Mouse (Mus musculus): ENCODE results near the gene Fxyd6. TPM values are rescaled to one million over a fixed set of nuclear protein-coding genes. Genes with fewer than 3 reads are reported as not detected.

Fxyd6 gene
- polyA plus RNA-seq, 1 experiment from 2014 or later: 89.1 TPM

DNA sequence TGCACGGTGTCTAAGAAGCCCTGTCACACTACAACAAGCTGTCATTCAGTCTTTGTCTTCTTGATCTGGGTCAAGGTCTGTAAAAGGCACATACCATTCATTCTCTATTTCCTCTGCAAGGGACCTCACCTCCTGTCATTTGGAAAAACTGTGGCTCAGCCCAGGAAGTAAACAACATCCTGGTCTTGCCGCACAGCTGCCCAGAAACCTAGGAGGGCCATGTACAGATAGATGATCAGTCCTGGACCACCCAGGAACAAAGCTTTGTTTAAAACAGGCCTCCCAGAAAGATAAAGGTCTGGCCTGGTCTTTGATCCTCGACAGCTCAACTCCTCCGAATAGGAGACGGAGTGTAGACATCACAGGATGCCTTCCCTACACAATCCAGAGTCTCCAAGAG lies 20.1 kb upstream of the Fxyd6 start:
- 57% methylated on average over 5 of the region's 5 CpGs for WGBS
- ATAC-seq (ENCODE audit: insufficient number of reproducible peaks, insufficient read depth, low FRiP score, low TSS enrichment, low read depth): no peak

DNA sequence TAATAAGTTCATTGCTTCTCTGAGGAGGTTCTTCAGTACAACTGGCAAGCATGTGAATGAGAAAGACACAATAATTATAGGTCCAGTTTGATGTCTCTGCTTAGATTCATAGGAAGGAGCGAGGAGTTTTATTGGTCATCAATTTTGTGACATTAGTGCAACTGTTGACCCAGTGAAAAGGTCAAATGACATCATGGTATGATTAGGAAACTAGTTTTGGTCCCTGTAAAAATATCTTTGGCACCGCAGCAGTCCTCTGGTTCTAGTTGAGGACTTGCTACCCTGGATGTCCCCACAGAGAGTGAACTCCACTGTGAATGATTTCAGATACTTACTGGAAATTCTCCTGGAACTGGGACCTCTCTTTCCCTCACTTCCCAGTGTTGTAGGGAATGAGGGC lies 14.8 kb upstream of the Fxyd6 start:
- no peaks in the 10 kb centered on the region for H3K36me3 ChIP-seq
- no peaks in the 10 kb centered on the region for H3K9me3 ChIP-seq
- H3K4me3 ChIP-seq: no peak overlapping the region
- no peaks in the 10 kb centered on the region for H3K27me3 ChIP-seq
- no peak overlapping the region for H3K9ac ChIP-seq
- H3K4me2 ChIP-seq: no peak overlapping the region
- 73% methylated on average over 2 of the region's 2 CpGs for WGBS
- ATAC-seq (ENCODE audit: insufficient number of reproducible peaks, insufficient read depth, low FRiP score, low TSS enrichment, low read depth): no peak
- H3K27ac ChIP-seq: no peak overlapping the region
- H3K4me1 ChIP-seq: peaks cover 4% of the 10 kb centered on the region; the same call in 1 of the 2 replicates

More for the DNA sequence above, 20.1 kb upstream of the Fxyd6 start:
- H3K9ac ChIP-seq: no peak overlapping the region
- no peaks in the 10 kb centered on the region for H3K9me3 ChIP-seq
- H3K36me3 ChIP-seq: no peaks in the 10 kb centered on the region
- H3K4me2 ChIP-seq: no peak overlapping the region
- no peak overlapping the region for H3K27ac ChIP-seq
- H3K4me3 ChIP-seq: no peak overlapping the region
- H3K27me3 ChIP-seq: no peaks in the 10 kb centered on the region
- H3K4me1 ChIP-seq: no peaks in the 10 kb centered on the region

DNA sequence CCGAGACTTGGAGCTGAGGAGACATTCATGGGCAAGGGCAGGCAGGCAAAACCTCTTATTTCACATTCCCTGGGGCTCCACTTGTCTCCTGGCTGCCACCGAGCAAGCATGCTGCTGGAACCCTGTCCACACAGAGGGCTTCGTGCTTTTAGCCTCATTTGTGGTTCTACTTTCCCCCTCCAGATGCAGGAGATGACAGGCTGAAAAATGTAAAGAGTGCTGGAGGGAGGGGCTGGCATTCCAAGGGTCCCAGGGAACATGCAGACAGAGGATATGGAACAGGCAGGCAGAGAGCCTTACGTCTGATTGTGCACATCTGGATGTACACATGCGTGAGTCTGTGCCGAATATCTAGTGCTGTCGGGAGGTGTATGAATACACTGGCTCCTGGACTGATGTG lies 11.6 kb upstream of the Fxyd6 start:
- Histone ChIP-seq H3K27me3 (no peaks in the 10 kb centered on the region), H3K27ac (no peak overlapping the region), H3K4me3 (no peak overlapping the region), H3K4me1 (peaks cover 4% of the 10 kb centered on the region; the same call in 1 of the 2 replicates), H3K9ac (no peak overlapping the region), H3K4me2 (no peak overlapping the region), H3K36me3 (no peaks in the 10 kb centered on the region), H3K9me3 (no peaks in the 10 kb centered on the region)
- no peak for ATAC-seq (ENCODE audit: insufficient number of reproducible peaks, insufficient read depth, low FRiP score, low TSS enrichment, low read depth)
- 32% methylated on average over 7 of the region's 7 CpGs for WGBS

DNA sequence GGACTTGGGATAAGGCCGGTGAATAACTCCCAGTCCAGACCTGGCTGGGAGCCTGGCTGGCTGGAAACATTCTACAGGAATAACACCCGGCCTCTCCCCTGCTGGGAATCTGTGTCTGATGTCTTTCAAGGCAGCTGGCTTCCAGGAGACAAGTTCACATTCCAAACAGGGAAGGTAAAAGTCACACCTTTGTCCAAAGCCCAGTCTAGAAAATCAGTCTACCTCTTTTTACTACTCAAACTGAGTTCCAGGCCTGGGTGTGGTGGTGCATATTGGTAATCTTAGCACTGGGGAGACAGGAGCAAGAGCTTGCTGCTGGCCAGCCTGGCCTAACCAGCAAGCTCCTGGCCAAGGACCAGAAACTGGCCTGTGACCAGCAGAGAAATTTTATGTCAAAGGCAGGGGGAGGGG lies 7.9 kb upstream of the Fxyd6 start:
- Histone ChIP-seq H3K27ac (no peak overlapping the region), H3K4me1 (peaks cover 4% of the 10 kb centered on the region; the same call in 1 of the 2 replicates), H3K4me2 (no peak overlapping the region), H3K9ac (no peak overlapping the region), H3K4me3 (no peak overlapping the region), H3K27me3 (no peaks in the 10 kb centered on the region), H3K9me3 (no peaks in the 10 kb centered on the region), H3K36me3 (no peaks in the 10 kb centered on the region)
- no peak for ATAC-seq (ENCODE audit: insufficient number of reproducible peaks, insufficient read depth, low FRiP score, low TSS enrichment, low read depth)
- WGBS: 54% methylated on average over 2 of the region's 2 CpGs

DNA sequence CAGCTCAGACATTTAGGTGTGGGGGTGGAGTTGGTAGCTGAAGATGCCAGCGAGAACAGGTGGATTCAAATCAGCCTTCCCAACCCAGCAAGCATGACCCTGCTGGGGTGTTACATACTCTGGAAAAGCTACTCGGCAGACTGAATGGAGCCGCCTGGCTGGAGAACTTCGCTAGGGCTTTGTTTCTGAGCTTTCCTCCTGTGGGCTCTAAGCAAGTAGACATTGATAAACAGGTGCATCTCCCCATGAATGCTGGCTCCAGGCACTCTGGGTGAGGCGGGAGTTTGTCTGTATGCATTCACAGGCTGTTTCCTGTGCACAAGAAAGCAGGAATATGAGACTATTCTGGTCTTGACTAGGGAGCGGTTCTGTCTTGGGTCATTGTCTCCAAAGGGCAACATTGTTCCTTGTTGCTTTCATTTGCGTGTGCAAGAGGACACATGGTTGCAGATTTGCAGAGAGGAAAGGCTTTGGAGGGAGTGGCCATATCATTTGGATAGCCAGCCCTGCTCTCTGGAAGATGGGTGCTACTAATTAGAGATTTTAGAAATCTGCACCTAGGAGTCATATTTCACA lies 6.3 kb upstream of the Fxyd6 start:
- H3K4me2 ChIP-seq: no peak overlapping the region
- peaks cover 8% of the 10 kb centered on the region; the same call in 1 of the 2 replicates for H3K27me3 ChIP-seq
- no peak overlapping the region for H3K9ac ChIP-seq
- no peak overlapping the region for H3K4me3 ChIP-seq
- ATAC-seq (ENCODE audit: insufficient number of reproducible peaks, insufficient read depth, low FRiP score, low TSS enrichment, low read depth): no peak
- H3K27ac ChIP-seq: no peak overlapping the region
- H3K36me3 ChIP-seq: no peaks in the 10 kb centered on the region
- H3K4me1 ChIP-seq: no peaks in the 10 kb centered on the region
- H3K9me3 ChIP-seq: no peaks in the 10 kb centered on the region
- WGBS: 57% methylated on average over 7 of the region's 7 CpGs

DNA sequence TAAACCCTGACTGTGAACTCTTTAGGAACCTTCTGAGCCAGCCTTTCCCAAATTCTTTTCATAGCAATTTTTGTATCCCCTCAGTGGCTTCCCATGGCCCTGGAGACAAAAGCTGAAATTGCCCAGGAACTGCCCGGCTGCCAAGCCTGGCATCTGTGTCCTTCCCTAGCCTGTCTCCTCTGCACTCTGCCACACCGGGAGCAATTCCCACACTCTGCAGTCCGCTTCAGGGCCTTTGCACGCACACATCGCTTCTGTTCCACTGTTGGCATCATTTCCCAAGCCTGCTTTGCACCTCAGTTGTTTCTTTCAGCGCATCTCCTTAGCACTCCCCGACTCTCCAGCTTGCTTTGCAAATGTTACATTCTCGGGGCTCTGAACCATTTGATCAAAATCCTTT lies 2.3 kb upstream of the Fxyd6 start:
- Histone ChIP-seq H3K36me3 (no peaks in the 10 kb centered on the region), H3K27ac (no peak overlapping the region), H3K27me3 (peaks cover 13% of the 10 kb centered on the region; the same call in 1 of the 2 replicates), H3K4me1 (peaks cover 14% of the 10 kb centered on the region), H3K4me2 (no peak overlapping the region), H3K4me3 (no peak overlapping the region), H3K9me3 (no peaks in the 10 kb centered on the region), H3K9ac (no peak overlapping the region)
- ATAC-seq (ENCODE audit: insufficient number of reproducible peaks, insufficient read depth, low FRiP score, low TSS enrichment, low read depth): no peak
- WGBS: 74% methylated on average over 8 of the region's 8 CpGs

DNA sequence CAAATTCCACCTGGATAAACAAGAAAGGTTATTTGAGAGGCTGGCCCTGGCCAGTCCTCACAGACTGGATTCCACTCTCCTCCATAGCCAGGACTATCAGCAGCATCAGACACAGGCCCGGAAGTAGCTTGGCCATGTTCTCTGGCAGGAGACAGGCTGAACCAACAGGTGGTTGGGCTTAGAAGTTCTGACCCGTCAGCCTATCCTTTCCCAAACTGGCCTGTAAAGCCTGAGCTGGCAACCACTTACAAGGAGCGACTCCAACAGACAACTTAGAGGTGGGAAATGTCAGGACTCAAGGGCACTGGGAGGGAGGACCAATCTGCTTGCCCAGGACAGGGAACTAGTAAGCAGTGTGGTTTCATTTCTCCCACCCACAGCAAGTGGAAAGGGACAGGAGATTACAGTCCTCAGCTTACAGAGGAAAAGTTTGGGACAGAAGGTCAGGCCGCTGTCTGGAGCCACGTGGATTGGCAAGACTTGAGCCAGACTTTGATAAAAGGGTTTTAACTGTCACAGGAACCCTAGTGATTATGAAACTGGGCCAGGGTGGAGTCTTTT lies 1.6 kb upstream of the Fxyd6 start:
- Histone ChIP-seq H3K27ac (no peak overlapping the region), H3K9ac (no peak overlapping the region), H3K27me3 (peaks cover 13% of the 10 kb centered on the region; the same call in 1 of the 2 replicates), H3K36me3 (no peaks in the 10 kb centered on the region), H3K4me1 (peaks cover 14% of the 10 kb centered on the region), H3K4me2 (no peak overlapping the region), H3K4me3 (no peak overlapping the region), H3K9me3 (no peaks in the 10 kb centered on the region)
- no peak for ATAC-seq (ENCODE audit: insufficient number of reproducible peaks, insufficient read depth, low FRiP score, low TSS enrichment, low read depth)
- WGBS: 56% methylated on average over 5 of the region's 5 CpGs

DNA sequence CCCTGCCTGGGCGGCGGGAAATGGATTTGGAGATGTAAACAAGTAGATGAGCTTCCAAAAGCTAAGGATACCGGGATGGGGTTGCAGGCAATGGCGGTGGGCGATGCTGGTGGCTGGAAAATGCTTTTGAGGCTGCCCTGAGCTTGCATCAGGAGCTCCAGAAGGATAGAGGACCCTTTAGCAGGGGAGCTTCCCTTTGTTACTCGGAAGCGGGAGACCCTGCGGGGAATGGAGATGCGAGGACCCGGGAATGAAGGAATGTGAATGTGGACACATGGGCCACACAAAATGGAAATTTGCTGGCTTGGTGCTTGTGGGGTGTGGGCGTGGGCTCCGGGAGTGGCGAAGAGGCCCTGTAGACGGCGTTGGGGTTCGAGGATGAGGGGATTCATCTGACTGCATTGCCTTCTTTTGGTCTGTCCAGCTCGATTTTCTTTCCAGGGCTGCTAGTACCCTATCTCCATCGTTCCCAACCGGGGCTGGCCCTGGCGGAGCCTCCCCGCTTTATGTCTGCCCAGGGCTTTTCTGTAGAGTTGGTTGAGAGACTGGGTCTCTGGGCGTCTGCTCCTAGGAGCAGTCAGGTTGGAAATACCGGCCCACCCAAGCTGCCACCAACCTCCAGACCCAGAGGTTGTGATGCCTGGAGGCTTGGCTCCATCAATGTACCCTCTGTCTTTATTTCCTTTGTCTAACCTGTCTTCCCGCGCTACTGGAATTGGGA lies 791 bp downstream of the Fxyd6 start:
- Histone ChIP-seq H3K27me3 (peaks cover 13% of the 10 kb centered on the region; the same call in 1 of the 2 replicates), H3K4me3 (peak overlapping the region; percentile 65), H3K9ac (peak overlapping the region; percentile 76), H3K9me3 (no peaks in the 10 kb centered on the region), H3K36me3 (0 out of 2 replicates have a peak, but pooled peaks cover 4% of the 10 kb centered on the region), H3K4me2 (peak overlapping the region; percentile 89), H3K4me1 (peaks cover 20% of the 10 kb centered on the region), H3K27ac (peak overlapping the region; percentile 62)
- ATAC-seq (ENCODE audit: insufficient number of reproducible peaks, insufficient read depth, low FRiP score, low TSS enrichment, low read depth): no peak
- WGBS: 2% methylated on average over 25 of the region's 25 CpGs

DNA sequence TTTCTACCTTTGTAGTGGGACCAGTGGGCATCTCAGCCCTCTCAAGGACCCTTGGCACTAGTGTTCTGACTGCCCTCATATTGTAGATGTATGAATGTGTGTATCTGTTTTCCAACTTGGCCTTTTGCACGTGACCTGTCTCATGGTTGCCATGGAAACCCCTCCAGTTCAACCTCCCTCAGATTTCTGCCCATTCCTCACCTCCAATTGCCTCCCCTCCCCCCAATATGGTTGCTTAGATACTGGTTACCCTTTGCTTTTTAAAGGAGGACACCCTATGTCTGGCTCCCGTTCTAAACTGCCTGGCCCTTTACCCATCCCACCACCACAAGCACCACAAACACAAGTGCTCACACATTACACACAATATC lies 1.3 kb downstream of the Fxyd6 start:
- Histone ChIP-seq H3K9me3 (no peaks in the 10 kb centered on the region), H3K27me3 (peaks cover 13% of the 10 kb centered on the region; the same call in 1 of the 2 replicates), H3K27ac (no peak overlapping the region), H3K4me1 (peaks cover 20% of the 10 kb centered on the region), H3K4me3 (peak overlapping the region; percentile 65), H3K36me3 (0 out of 2 replicates have a peak, but pooled peaks cover 4% of the 10 kb centered on the region), H3K4me2 (peak overlapping the region; percentile 89), H3K9ac (peak overlapping the region; percentile 76; the same call in 1 of the 2 replicates)
- no peak for ATAC-seq (ENCODE audit: insufficient number of reproducible peaks, insufficient read depth, low FRiP score, low TSS enrichment, low read depth)
- 26% methylated on average over 2 of the region's 2 CpGs for WGBS

DNA sequence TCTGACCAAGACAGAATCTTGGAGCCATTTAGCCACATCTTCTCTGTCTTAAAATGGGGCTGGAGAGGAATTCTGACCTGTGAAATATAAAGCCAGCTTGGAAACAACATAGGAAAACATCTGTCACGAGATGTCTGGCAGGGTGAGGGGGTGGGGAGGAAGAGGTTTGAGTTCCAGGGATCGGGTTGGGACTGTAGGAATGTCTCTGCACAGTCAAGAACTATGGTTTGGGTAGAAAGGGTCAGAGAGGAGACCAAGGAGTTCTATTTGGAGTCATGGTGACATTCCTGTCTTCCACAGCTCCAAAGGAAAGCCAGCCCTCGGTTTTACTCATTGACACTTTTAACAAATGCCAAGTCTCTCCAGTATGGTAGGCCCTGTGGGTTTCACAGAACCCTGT lies 3.9 kb downstream of the Fxyd6 start:
- ATAC-seq (ENCODE audit: insufficient number of reproducible peaks, insufficient read depth, low FRiP score, low TSS enrichment, low read depth): no peak
- H3K4me2 ChIP-seq: no peak overlapping the region
- WGBS: 70% methylated on average over 3 of the region's 3 CpGs

DNA sequence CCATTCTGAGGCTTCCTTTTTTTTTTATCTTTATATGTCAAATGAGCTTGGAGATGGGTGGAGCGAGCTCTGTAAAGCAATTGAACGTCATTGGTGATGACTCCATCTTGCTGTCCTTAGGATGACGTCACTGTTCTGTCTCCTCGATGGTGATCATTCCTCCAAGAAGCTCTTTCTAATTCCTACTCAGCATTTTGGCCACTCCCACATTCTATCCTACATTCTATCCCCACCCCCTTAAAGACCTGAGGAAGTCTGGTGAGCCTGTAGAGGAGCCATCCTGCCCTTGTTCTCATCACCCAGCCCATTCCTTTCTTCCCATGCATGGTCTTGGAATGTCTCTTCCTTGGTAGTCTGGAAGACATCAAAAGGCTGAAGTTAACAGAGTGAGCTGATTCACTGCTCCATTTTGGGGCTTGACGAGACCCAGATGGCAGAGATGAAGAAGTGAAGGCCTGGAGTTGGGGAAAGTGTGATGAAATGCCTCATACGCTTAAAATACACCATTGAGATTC lies 5.1 kb downstream of the Fxyd6 start:
- no peak overlapping the region for H3K4me3 ChIP-seq
- peaks cover 14% of the 10 kb centered on the region for H3K4me1 ChIP-seq
- H3K27me3 ChIP-seq: no peaks in the 10 kb centered on the region
- H3K27ac ChIP-seq: no peak overlapping the region
- no peak overlapping the region for H3K9ac ChIP-seq
- ATAC-seq (ENCODE audit: insufficient number of reproducible peaks, insufficient read depth, low FRiP score, low TSS enrichment, low read depth): no peak
- H3K9me3 ChIP-seq: no peaks in the 10 kb centered on the region
- H3K36me3 ChIP-seq: 0 out of 2 replicates have a peak, but pooled peaks cover 4% of the 10 kb centered on the region
- WGBS: 89% methylated on average over 6 of the region's 6 CpGs
- H3K4me2 ChIP-seq: no peak overlapping the region

More for the DNA sequence above, 3.9 kb downstream of the Fxyd6 start:
- Histone ChIP-seq H3K9me3 (no peaks in the 10 kb centered on the region), H3K36me3 (0 out of 2 replicates have a peak, but pooled peaks cover 4% of the 10 kb centered on the region), H3K4me3 (no peak overlapping the region), H3K4me1 (peaks cover 20% of the 10 kb centered on the region), H3K27ac (no peak overlapping the region), H3K27me3 (peaks cover 4% of the 10 kb centered on the region; the same call in 1 of the 2 replicates), H3K9ac (no peak overlapping the region)
